In the genomic region with DNA sequence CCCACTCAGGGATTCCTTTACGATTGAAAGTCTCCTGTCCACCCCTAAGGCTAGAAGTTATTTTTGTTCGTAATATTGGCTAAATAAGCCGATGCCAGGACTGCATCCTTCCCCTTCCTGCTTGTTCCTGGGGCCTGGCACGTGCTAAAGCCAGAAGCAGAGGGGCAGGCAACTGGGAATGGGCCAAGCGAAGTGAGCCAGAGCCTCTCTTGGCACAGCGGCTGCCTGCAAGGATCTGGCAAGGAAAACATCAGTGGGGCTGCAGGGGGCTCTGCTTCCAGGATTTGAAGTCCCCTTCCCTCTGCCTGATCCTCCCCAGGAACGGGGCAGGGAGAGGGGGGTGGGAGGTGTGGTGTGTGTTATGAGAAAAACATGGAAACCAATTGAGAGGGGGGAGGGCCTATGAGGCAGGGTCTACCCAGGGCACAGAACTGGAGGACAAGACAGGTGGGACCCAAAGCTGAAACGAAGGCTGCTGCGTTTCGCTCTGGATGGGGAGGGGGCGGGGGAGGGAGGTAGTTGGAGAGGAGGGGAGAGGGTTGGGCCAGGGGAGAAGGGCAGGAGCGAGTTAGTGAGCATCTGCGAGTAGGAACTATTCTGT, we compare ENCODE assay signal across 9 mouse cellular contexts. TPM values are rescaled to one million over a fixed set of nuclear protein-coding genes. Genes with fewer than 3 reads are reported as not detected.
DNase-seq lines count a peak whose midpoint lies in the region; ATAC-seq lines count a peak whose summit lies in the region.
"Had no signal": no experiment of that assay in that cellular context is flagged by ENCODE, and none has a peak within 500 bp of the region (broad histone marks: within the 10 kb centered on the region; RNA-seq: fewer than 3 reads in every experiment).

No protein-coding gene starts in this region.

- H3K4me3 ChIP-seq in heart, embryonic 14.5 days (ENCODE audit: control insufficient read depth in 1 of 2, insufficient read depth in 1 of 2, low read depth in 1 of 2, low read length in 2 of 2), result no peak overlapping the region
- no peak overlapping the region for H3K4me3 ChIP-seq in heart, embryonic 11.5 days (ENCODE audit: low read depth, low read length)
- H3K4me3 ChIP-seq in neural tube, embryonic 15.5 days (replicated peaks), result no peak overlapping the region
- no peak overlapping the region for H3K4me3 ChIP-seq in forebrain, embryonic 14.5 days (ENCODE audit: low read depth, low read length)
- no peak overlapping the region for H3K4me3 ChIP-seq in midbrain, embryonic 15.5 days

- no peaks in the 10 kb centered on the region for H3K9me3 ChIP-seq in heart, embryonic 14.5 days (ENCODE audit: control insufficient read depth, low read length)
- H3K9me3 ChIP-seq in heart, embryonic 11.5 days (replicated peaks; ENCODE audit: control insufficient read depth, low read length), result no peaks in the 10 kb centered on the region
- no peaks in the 10 kb centered on the region for H3K9me3 ChIP-seq in neural tube, embryonic 15.5 days (replicated peaks)
- H3K9me3 ChIP-seq in forebrain, embryonic 14.5 days (replicated peaks; ENCODE audit: control insufficient read depth, low read length), result no peaks in the 10 kb centered on the region
- H3K9me3 ChIP-seq in midbrain, embryonic 15.5 days, result no peaks in the 10 kb centered on the region

- no peaks in the 10 kb centered on the region for H3K27me3 ChIP-seq in heart, embryonic 14.5 days (ENCODE audit: control insufficient read depth, insufficient read depth, low read length)
- H3K27me3 ChIP-seq in heart, embryonic 11.5 days (ENCODE audit: control insufficient read depth, insufficient read depth, low read length), result 0 out of 2 replicates have a peak, but pooled peaks cover 3% of the 10 kb centered on the region
- no peaks in the 10 kb centered on the region; the same call in 1 of the 2 replicates for H3K27me3 ChIP-seq in neural tube, embryonic 15.5 days (replicated peaks)
- H3K27me3 ChIP-seq in forebrain, embryonic 14.5 days (replicated peaks; ENCODE audit: control insufficient read depth, insufficient read depth, low read length), result no peaks in the 10 kb centered on the region
- H3K27me3 ChIP-seq in midbrain, embryonic 15.5 days (replicated peaks), result no peaks in the 10 kb centered on the region

- WGBS in heart, embryonic 14.5 days, result 41% methylated on average over 13 of the region's 13 CpGs
- WGBS in heart, embryonic 11.5 days (ENCODE audit: insufficient replicate concordance), result 32% methylated on average over 13 of the region's 13 CpGs
- 33% methylated on average over 13 of the region's 13 CpGs for WGBS in neural tube, embryonic 15.5 days
- WGBS in forebrain, embryonic 14.5 days, result 27% methylated on average over 13 of the region's 13 CpGs
- WGBS in midbrain, embryonic 15.5 days, result 24% methylated on average over 13 of the region's 13 CpGs

- no peak overlapping the region; the same call in 1 of the 2 replicates for H3K4me2 ChIP-seq in heart, embryonic 14.5 days (ENCODE audit: low read length)
- no peak overlapping the region for H3K4me2 ChIP-seq in heart, embryonic 11.5 days
- peak overlapping the region; percentile 22; the same call in 1 of the 2 replicates for H3K4me2 ChIP-seq in neural tube, embryonic 15.5 days
- no peak overlapping the region; the same call in 1 of the 2 replicates for H3K4me2 ChIP-seq in forebrain, embryonic 14.5 days (ENCODE audit: low read length)
- H3K4me2 ChIP-seq in midbrain, embryonic 15.5 days, result no peak overlapping the region

- 0 out of 2 replicates have a peak overlapping the region, but pooled peaks have one; percentile 2 for H3K9ac ChIP-seq in heart, embryonic 14.5 days (ENCODE audit: low read length)
- H3K9ac ChIP-seq in heart, embryonic 11.5 days (ENCODE audit: low read depth, low read length), result no peak overlapping the region
- no peak overlapping the region for H3K9ac ChIP-seq in neural tube, embryonic 15.5 days (replicated peaks)
- no peak overlapping the region for H3K9ac ChIP-seq in forebrain, embryonic 14.5 days (ENCODE audit: low read length)
- H3K9ac ChIP-seq in midbrain, embryonic 15.5 days, result no peak overlapping the region

- peaks cover 31 to 39% of the 10 kb centered on the region in 2 experiments for H3K4me1 ChIP-seq in heart, embryonic 14.5 days (ENCODE audit: control insufficient read depth in 2 of 2, insufficient read depth in 2 of 2, low read length in 2 of 2)
- H3K4me1 ChIP-seq in heart, embryonic 11.5 days (ENCODE audit: control insufficient read depth, insufficient read depth, low read length), result peaks cover 32% of the 10 kb centered on the region
- H3K4me1 ChIP-seq in neural tube, embryonic 15.5 days, result peaks cover 30% of the 10 kb centered on the region
- H3K4me1 ChIP-seq in forebrain, embryonic 14.5 days (ENCODE audit: control insufficient read depth, insufficient read depth, low read length), result peaks cover 9% of the 10 kb centered on the region
- peaks cover 21% of the 10 kb centered on the region for H3K4me1 ChIP-seq in midbrain, embryonic 15.5 days

- no peak for ATAC-seq in heart, embryonic 14.5 days (ENCODE audit: insufficient number of reproducible peaks, insufficient read depth, low FRiP score, low read depth)
- no peak for ATAC-seq in heart, embryonic 11.5 days (replicated peaks; ENCODE audit: insufficient number of reproducible peaks, low FRiP score, low TSS enrichment)
- ATAC-seq in neural tube, embryonic 15.5 days (ENCODE audit: low FRiP score), result no peak
- peak; percentile 66 for ATAC-seq in forebrain, embryonic 14.5 days
- ATAC-seq in midbrain, embryonic 15.5 days (replicated peaks), result peak; percentile 34; the same call in 1 of the 2 replicates

- no peak overlapping the region; a peak in 1 of 4 replicates for H3K27ac ChIP-seq in heart, embryonic 14.5 days (replicated peaks in 1 of 2; ENCODE audit: control insufficient read depth in 1 of 2, insufficient read depth in 1 of 2, low read depth in 2 of 2, low read length in 2 of 2)
- no peak overlapping the region for H3K27ac ChIP-seq in heart, embryonic 11.5 days (ENCODE audit: low read depth, low read length)
- no peak overlapping the region for H3K27ac ChIP-seq in neural tube, embryonic 15.5 days (replicated peaks)
- H3K27ac ChIP-seq in forebrain, embryonic 14.5 days (ENCODE audit: low read depth, low read length), result no peak overlapping the region
- H3K27ac ChIP-seq in midbrain, embryonic 15.5 days, result no peak overlapping the region

- DNase-seq in neural tube, embryonic 10.5 days (ENCODE audit: extremely low spot score, low spot score), result no peak
- peak; percentile 80 for DNase-seq in forebrain, embryonic 14.5 days (ENCODE audit: low spot score)
- DNase-seq in kidney, adult 8-10 months, result no peak
- no peak for DNase-seq in ovary, postnatal 36 days (ENCODE audit: low spot score)
- DNase-seq: thymus, postnatal 14 days had no signal

- H3K36me3 ChIP-seq in heart, embryonic 14.5 days (ENCODE audit: control insufficient read depth, insufficient read depth, low read length), result no peaks in the 10 kb centered on the region
- no peaks in the 10 kb centered on the region for H3K36me3 ChIP-seq in heart, embryonic 11.5 days (ENCODE audit: control insufficient read depth, insufficient read depth, low read length)
- H3K36me3 ChIP-seq in neural tube, embryonic 15.5 days, result no peaks in the 10 kb centered on the region
- no peaks in the 10 kb centered on the region for H3K36me3 ChIP-seq in forebrain, embryonic 14.5 days (ENCODE audit: control insufficient read depth, insufficient read depth, low read length)
- H3K36me3 ChIP-seq in midbrain, embryonic 15.5 days (replicated peaks), result no peaks in the 10 kb centered on the region

RNA-seq across cellular contexts. Expression of a gene that starts 40.6 kb away (rescaled TPM):
- 13.5 and 14.7 TPM in 2 replicates for polyA plus RNA-seq in heart, embryonic 14.5 days (2014; fragmentation: Nextera tagmentation; extraction: Ambion mirVana)
- polyA plus RNA-seq in heart, embryonic 11.5 days (2014; fragmentation: Nextera tagmentation; extraction: Ambion mirVana), result 24.5 and 24.7 TPM in 2 replicates
- polyA plus RNA-seq in neural tube, embryonic 15.5 days (2015; fragmentation: Nextera tagmentation; extraction: Ambion mirVana), result 1.9 and 2.5 TPM in 2 replicates
- polyA plus RNA-seq in forebrain, embryonic 14.5 days (2014; fragmentation: Nextera tagmentation; extraction: Ambion mirVana), result 0.26 and 0.50 TPM in 2 replicates
- 0.99 and 1.0 TPM in 2 replicates for polyA plus RNA-seq in midbrain, embryonic 15.5 days (2015; fragmentation: Nextera tagmentation; extraction: Ambion mirVana)

Comparison
In these comparisons a context has a peak if more than half of its experiments do, and no peak if none do; other contexts are left out.
1. ATAC-seq: peak in forebrain, embryonic 14.5 days (single experiment) and midbrain, embryonic 15.5 days (single experiment); none in heart, embryonic 14.5 days (single experiment), heart, embryonic 11.5 days (single experiment) and neural tube, embryonic 15.5 days (single experiment).